Mouse (Mus musculus) heart, embryonic 11.5 days (tissue): ENCODE results near the gene Amotl1. TPM values are rescaled to one million over a fixed set of nuclear protein-coding genes. Genes with fewer than 3 reads are reported as not detected.

Experiments
- polyA plus RNA-seq: library from polyadenylated mRNA; unstranded; fragments of >200 nt; fragmentation: Nextera tagmentation; extraction: Ambion mirVana; gene quantifications from 2 replicates; pipeline ENCODE4 v1.2.1, GENCODE M21; 2014

Amotl1 gene
- polyA plus RNA-seq, 1 experiment from 2014 or later, result 23.8 TPM

Other genes with a start within 250 kb of the Amotl1 start
- gene Kdm4d, start 144.6 kb downstream of the Amotl1 start, polyA plus RNA-seq, result 0.13 TPM in 1 of 2 replicates, not detected in the other
- 147 and 149 TPM in 2 replicates for gene Cwc15, start 144.4 kb downstream of the Amotl1 start, polyA plus RNA-seq
- not detected in 2 replicates for gene Piwil4, start 95.7 kb upstream of the Amotl1 start, polyA plus RNA-seq
- gene Fut4, start 107.3 kb upstream of the Amotl1 start, polyA plus RNA-seq, result 1.4 TPM in 2 replicates
- not detected in 2 replicates for gene 1700012B09Rik, start 126.0 kb upstream of the Amotl1 start, polyA plus RNA-seq
- gene Mre11a, start 139.6 kb upstream of the Amotl1 start, polyA plus RNA-seq, result 18.2 and 22.1 TPM in 2 replicates
- 28.9 and 34.0 TPM in 2 replicates for gene Ankrd49, start 139.8 kb upstream of the Amotl1 start, polyA plus RNA-seq
- 0.11 TPM in 1 of 2 replicates, not detected in the other for gene Gpr83, start 215.2 kb upstream of the Amotl1 start, polyA plus RNA-seq